Mouse (Mus musculus) urinary bladder, postnatal 10 days (tissue): ENCODE measurements around the gene Slc31a2.

Experiments used
- DNase-seq: peaks from one replicate; pipeline ENCODE4 v3.0.0; 2022; ENCODE audit warnings: low spot score

Slc31a2 gene

GRCm38 (mm10) chr4:62282969-62283368 is 20.6 kb downstream of the Slc31a2 start:
- no peak for DNase-seq

DNA sequence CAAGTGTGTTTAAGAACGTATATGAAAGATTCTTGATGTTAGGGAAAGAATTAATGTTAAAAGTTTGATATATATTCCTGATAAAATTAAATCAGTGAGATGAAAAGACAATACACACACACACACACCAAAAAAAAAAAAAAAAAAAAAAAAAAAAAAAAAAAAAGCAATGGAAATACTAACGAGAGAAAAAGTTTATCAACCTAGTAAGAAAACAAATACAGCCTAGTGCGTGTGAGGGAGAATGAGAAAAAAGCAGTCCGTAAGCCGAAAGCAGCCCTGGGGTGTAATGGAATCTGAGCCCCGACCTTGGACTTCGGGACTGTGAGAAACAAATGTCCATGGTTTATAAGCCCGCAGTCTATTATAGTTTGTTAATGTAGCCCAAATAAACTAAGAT is 23.2 kb downstream of the Slc31a2 start:
- no peak for DNase-seq

GRCm38 (mm10) chr4:62286257-62286991 is 24.1 kb downstream of the Slc31a2 start:
- DNase-seq = no peak

DNA sequence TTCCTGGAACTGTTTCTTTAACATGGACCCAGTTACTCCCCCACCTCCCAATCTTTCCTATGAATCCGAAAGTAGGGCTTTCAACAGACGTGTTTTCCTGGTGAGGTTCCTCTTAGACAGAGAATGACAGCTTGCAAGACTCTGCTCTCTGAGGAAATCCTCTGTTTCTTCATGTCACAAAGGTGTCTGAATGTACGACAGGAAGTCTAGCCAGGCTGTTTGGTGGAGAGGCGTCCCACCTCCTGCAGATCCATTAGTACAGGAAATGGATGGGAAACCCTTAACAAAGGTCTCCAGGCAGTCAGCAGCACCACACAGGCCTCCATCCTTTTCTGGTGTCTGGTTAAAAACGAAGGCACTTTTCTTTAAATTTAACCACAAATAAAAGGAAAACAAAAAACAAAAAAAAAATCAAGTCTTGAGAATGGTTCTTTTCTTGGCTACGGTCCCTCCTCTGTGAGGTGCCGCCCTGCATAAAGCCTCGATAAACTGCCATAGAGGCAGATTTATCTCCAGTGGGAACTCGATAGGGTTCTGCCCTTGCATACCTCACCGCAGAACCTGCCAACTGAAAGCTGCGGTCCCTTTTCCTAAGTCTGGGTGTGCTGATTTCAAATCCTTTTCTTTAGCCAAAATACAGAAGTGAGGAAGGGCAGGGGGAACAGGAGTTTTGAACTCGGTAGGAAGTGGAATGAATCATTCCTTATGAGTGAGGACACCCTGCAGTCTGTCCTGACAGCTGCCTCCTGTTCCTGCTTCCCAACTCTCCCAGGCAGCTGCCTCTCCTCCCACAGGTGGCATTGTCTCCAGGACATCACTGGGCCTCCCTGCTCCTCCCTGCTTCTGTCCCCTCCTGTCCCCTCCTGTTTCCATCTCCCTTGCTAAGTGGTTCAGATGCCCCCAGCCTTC is 24.9 kb downstream of the Slc31a2 start:
- DNase-seq = no peak

DNA sequence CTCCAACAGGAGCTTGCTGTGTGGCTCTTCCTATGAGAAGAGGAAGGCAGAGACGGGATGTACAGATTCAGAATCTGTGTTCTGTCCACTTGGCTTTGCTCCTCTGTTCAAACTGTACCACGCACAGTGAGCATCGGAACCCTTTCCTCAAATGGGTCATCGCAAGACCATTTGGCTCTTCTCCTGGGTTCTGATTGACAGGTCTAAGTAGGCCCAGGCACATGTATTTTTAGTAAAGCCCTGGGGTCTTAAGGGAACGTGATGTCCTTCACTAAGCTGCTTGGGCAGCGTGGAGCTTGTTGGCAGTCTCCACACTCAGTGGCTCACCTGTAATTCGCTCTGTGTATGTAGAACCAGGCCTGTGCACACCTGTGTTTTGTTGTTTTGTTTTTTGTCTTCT is 26.9 kb downstream of the Slc31a2 start:
- DNase-seq = no peak

GRCm38 (mm10) chr4:62290816-62291505 is 28.6 kb downstream of the Slc31a2 start:
- DNase-seq = no peak

DNA sequence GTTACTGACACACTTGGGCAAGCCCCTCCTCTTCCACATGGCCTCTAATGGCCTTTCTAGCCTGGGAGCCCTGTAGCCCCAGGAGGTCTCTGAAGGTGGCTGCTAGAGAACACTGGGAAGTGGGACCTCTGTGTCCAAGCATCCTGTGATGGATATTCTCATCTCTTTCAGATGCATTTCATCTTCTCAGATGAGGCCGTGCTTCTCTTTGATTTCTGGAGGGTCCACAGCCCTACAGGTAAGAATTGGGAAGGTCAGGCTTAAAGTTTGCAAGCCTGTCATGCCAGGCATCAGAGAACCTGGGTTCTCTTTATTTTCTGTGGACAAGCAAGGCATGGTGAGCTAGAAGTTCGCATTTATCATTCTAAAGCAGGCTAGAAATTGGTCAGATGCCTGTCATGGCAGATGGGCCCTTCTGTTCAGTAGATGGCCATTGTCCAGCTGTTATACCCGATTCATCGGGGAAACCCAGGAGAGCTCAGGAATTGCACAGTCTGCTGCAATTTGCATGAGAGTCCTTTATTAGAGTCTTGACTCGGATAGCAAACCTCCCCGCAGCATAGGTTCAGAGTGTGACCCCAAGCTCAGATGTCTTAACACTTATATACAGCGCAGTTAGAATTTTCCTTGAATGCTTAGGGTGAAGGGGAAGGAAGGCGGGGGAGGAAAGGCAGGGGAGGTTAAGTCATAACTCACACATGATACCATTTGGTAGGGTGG is 30.3 kb downstream of the Slc31a2 start:
- DNase-seq = no peak

- no peak for DNase-seq
These were observed 31.0 kb downstream of the Slc31a2 start for GRCm38 (mm10) chr4:62293219-62293861.

- no peak for DNase-seq
These were observed 32.4 kb downstream of the Slc31a2 start for GRCm38 (mm10) chr4:62294741-62295140.

DNA sequence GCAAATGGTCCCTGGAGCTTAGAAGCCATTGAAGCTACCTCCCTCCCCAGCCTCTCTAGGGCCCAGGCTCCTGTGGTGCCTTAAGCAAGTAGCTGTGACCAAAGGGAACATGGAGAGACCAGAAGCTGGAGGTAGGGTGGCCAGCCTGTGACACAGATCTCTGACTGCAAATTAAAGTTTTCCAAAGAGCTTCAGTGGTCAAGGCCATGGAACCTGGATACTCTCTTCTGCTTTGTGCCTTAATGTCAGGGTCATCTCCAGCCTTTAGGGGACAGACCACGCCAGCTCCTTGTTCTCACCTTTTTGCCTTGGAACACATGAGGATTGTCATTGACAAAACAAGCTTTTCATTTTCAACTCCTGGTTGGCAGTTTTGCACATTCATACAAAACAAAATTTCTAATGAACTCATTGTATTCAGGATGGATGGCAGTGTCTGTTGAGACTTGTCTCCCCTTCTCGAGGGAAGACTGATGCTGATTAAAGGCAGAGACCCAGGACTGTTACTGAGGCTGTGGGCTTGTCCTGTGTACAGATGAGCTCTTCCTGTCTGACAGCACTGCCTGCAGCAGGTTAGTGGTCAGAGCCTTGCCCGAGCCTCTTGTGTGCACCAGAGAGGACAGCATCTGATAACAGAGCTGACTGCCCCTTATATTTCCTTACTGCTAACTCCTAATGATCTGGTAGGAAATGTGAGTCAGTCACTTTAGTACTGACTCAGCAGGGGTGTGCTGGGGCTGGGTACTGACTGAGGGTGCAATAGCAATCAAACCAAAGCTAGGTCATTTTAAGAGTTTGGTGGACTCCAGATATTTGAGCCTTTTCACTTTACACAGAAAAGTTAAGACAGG is 35.1 kb downstream of the Slc31a2 start:
- no peak for DNase-seq

GRCm38 (mm10) chr4:62300001-62300400 is 37.6 kb downstream of the Slc31a2 start:
- no peak for DNase-seq

GRCm38 (mm10) chr4:62302795-62303194 is 40.4 kb downstream of the Slc31a2 start:
- DNase-seq = no peak

GRCm38 (mm10) chr4:62303288-62303687 is 40.9 kb downstream of the Slc31a2 start:
- DNase-seq = no peak

DNA sequence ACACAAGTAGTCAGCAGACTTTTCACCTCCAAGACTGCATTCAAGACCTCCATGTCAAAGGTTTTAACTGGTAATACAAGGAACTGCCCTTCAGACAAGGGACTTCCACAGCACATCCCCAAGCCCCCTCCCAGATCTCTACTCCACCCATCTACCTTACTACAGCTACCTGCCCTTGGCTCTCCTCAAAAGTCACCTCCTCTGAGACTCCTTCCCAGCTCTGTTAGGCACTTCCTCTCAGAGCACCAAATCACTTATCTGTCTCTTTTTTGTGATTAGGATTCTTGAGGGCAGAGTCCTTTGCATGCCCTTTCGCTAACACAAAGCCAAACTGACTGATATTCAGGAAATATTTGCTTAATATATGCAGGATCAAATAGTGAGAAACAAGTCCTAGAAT is 43.9 kb downstream of the Slc31a2 start:
- DNase-seq = no peak

DNA sequence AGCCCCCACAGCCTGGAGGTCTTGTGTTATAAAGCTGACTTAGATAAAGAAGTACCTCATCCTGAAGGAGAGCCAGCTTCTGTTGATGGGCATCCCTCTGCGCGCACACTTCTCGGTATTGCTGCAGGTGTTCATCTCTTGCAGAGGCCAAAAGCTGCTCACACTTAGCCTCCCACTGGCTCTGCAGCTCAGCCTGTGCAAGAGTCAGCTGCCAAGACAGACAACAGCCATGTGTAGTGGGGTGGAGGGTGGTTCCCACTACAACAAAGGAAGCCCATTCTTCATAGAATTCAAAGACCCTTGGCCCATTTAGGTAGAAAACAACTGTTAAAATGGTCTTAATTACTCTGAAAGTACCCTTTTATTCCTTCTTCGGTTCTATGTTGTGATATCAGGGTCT is 44.5 kb downstream of the Slc31a2 start:
- no peak for DNase-seq

DNA sequence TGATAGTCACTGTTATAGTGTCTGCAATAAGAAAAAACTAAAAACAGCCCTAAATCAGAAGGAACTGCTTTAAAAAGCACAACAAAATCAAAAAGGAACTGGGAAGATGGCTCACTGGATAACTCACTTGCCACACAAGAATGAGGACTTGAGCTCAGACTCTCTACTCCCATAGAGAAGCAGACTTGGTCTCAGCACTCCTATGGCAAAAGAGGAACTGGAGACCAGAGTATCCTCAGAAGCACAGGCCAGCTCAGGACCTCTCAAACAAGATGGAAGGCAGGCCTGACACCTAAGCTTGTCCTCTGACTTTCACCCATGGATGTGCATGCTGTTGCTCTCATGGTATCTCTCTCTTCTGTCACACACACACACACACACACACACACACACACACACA is 46.0 kb downstream of the Slc31a2 start:
- no peak for DNase-seq

DNA sequence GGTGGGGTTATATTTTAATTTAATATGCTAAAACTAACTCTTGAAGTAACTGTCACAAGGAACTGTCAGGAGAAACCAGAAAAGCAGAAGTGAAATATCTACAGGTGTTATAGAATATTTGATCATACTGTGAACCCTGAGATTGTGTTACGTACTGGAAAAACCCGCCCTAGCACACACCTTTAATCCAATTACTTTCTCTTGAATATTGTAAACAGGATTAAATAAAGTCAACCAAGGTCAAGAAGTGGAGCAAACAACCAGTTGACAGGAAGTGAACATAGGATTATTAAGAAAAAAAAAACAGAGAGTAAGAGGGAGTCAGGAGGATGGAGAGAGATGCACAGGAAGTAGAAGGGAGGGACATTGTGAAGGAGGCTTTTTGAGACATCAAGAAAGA is 50.5 kb downstream of the Slc31a2 start:
- DNase-seq = no peak

DNA sequence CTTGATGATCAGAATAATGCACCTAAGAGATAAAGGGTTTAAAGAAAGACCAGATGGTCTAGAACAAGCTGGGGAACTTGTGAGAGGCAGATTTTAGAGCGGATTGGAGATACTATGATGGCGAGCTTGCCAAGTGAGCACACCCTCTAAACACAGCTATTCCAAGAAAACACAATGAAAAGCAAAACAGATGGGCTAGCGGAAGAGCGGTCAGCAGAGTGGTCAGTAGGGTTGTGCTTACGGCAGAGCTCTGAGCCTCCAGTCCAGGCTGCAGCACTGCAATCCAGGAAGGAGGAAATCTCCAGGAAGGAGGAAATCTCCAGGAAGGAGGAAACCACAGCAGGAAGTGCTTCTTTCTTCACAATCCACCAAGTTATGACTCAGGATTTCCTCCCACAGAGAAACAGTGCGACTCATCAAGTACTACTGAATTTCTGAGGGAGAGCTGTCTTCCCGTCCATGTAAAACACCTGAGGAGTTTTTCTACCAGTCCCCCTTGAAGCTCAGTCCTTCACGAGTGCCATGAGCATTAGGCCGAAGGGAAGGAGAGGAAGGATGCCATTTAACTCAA is 51.4 kb downstream of the Slc31a2 start:
- DNase-seq = no peak

GRCm38 (mm10) chr4:62314516-62314915 is 52.2 kb downstream of the Slc31a2 start:
- DNase-seq = no peak

DNA sequence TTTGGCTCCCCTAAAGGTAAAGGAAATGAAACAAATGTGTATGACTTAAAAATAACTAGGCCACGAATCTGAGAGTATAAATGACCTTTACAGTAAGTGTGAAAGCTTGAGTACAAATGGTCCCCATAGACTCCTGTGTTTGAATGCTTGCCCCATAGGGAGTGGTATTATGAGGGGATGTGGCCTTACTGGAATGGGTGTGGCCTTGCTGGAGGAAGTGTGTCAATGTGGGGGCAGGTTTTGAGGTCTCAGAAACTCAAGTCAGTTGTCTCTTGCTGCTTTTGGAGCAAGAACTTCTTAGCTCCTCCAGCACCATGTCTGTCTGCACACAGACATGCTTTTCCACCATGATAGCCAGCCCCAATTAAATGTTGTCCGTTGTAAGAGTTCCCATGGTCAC is 54.1 kb downstream of the Slc31a2 start:
- no peak for DNase-seq
